Mouse (Mus musculus) kidney, postnatal 0 days (tissue): ENCODE measurements at regions not wholly inside any gene's neighbourhood (a gene's known extent, or its start where the extent isn't known, plus 50 kb on each side); places are given as distances from the start of the nearest gene placed in this dataset.

Experiments
- ATAC-seq: fragments of 200-750 bp; cut with Nextera tagmentation; replicated peaks from 2 replicates; pipeline ENCODE4 v1.8.0; 2017; ENCODE audit warnings: low read depth, moderate number of reproducible peaks, moderate TSS enrichment, moderate library complexity; ENCODE audit not compliant: low FRiP score
- DNase-seq: peaks from one replicate; pipeline ENCODE4 v3.0.0-alpha.2; 2016; ENCODE audit warnings: low spot score
- H3K27ac ChIP-seq: fragments of 300-500 bp; sonication (generic); 2 replicates; pipeline ENCODE4 v1.5.1; 2014; ENCODE audit warnings: mild to moderate bottlenecking
- H3K27me3 ChIP-seq: fragments of 300-500 bp; sonication (generic); 2 replicates; pipeline ENCODE4 v1.6.1; 2014; ENCODE audit warnings: low read length, mixed read lengths; ENCODE audit not compliant: insufficient read depth
- H3K36me3 ChIP-seq: fragments of 300-500 bp; sonication (generic); 2 replicates; pipeline ENCODE4 v1.6.1; 2014; ENCODE audit warnings: low read length, mixed read lengths; ENCODE audit not compliant: insufficient read depth
- H3K4me1 ChIP-seq: fragments of 300-500 bp; sonication (generic); replicated peaks from 2 replicates; pipeline ENCODE4 v1.6.1; 2014; ENCODE audit warnings: antibody characterized with exemption, low read length, mixed read lengths; ENCODE audit not compliant: insufficient read depth
- H3K4me2 ChIP-seq: fragments of 300-500 bp; sonication (generic); 2 replicates; pipeline ENCODE4 v1.6.1; 2014; ENCODE audit warnings: mild to moderate bottlenecking, low read length, moderate library complexity, mixed read lengths
- H3K4me3 ChIP-seq: fragments of 300-500 bp; sonication (generic); replicated peaks from 2 replicates; pipeline ENCODE4 v1.5.1; 2014; ENCODE audit warnings: low read depth, low read length
- H3K9ac ChIP-seq: fragments of 300-500 bp; sonication (generic); 2 replicates; pipeline ENCODE4 v1.6.1; 2014; ENCODE audit warnings: low read depth, low read length
- H3K9me3 ChIP-seq: fragments of 300-500 bp; sonication (generic); replicated peaks from 2 replicates; pipeline ENCODE4 v1.6.1; 2016; ENCODE audit warnings: low read length, inconsistent platforms, mixed read lengths
- CTCF ChIP-seq: IDR thresholded peaks from 2 replicates; pipeline ENCODE4 v1.5.1; 2016; ENCODE audit warnings: antibody characterized with exemption, low read depth, mild to moderate bottlenecking, moderate library complexity
- WGBS: fragments of 180-500 bp; shearing (Covaris S2); extraction: QIAGEN DNeasy Blood & Tissue Kit; methylation state at CpG from one replicate; pipeline ENCODE4 v1.1.7; 2014; 5-methylcytosine and 5-hydroxymethylcytosine counted together

DNA sequence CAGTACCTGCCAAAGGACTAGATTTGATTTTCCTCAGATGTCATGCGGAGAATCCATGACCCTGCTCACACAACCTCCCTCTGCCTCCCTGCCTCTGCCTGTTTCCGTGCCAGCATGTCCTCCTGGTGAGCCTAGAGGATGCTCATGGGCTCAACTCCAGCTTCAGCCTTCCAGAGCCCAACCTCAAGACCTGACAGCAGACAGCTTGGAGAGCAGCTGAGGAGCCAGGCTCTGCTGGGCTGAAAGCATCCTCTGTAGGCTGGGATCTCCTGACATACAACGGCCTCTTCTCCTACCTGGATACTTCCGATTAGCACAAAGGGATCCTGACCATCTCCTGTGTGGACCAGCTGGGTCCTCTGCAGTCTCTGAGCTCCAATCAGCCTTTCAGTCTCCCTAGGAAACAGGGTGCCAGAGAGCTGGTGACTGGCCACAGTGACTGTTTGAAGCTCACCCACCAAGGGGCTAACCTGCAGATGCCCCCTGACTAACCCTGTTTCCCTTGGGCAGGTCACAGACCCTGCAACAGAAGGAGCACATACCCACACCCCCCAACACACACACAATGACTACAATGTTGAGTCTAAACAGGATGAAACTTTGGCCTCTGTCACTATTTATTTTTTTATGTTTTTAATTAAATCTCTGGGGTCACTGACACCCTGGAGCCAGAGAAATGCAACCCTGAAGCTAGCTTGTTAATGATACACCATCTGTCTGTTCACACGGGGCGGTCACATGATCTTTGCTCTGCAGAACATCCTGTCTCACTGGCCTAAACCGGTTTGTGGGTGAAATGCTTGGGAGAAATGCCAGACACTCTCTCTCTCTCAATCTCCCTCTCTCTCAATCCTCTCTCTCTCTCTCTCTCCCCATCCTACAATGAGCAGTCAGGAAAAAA, 93.8 kb upstream of the Slc45a1 start:
- Histone ChIP-seq H3K4me2 (no peak overlapping the region), H3K4me1 (peaks cover 19% of the 10 kb centered on the region), H3K27me3 (no peaks in the 10 kb centered on the region), H3K4me3 (no peak overlapping the region), H3K27ac (peak overlapping the region; percentile 88), H3K9me3 (no peaks in the 10 kb centered on the region), H3K9ac (0 out of 2 replicates have a peak overlapping the region, but pooled peaks have one; percentile 0), H3K36me3 (no peaks in the 10 kb centered on the region)
- ATAC-seq (peak; percentile 87), DNase-seq (peak; percentile 97)
- no peak for TF ChIP-seq CTCF
- WGBS = 32% methylated on average over 7 of the region's 7 CpGs

DNA sequence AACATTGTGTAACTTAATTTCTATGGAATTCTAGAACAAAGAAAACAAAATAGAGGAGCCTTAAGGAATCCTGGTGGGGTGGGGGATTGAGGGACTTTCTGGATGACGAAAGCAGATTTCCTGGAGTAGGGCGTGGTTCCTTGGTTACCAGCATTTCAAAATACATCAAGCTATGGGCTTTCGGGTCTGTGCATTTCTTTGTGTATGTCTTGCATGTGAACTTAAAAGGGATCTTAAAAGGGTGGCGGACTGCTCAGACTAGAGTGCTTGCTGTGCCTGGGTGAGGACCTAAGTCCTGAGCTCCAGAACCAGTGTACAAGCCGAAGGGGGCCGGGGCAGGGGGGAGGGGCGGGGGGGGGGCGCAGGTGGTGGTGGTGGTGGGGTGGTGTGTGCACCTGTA, 91.5 kb upstream of the Slc45a1 start:
- H3K4me1 ChIP-seq = peaks cover 19% of the 10 kb centered on the region
- H3K27me3 ChIP-seq = no peaks in the 10 kb centered on the region
- no peak overlapping the region for H3K4me3 ChIP-seq
- no peak overlapping the region for H3K9ac ChIP-seq
- H3K27ac ChIP-seq = no peak overlapping the region
- DNase-seq (peak; percentile 42), ATAC-seq (no peak)
- no peaks in the 10 kb centered on the region for H3K9me3 ChIP-seq
- no peak for TF ChIP-seq CTCF
- H3K4me2 ChIP-seq = no peak overlapping the region
- H3K36me3 ChIP-seq = no peaks in the 10 kb centered on the region
- WGBS = 59% methylated on average over 8 of the region's 8 CpGs

DNA sequence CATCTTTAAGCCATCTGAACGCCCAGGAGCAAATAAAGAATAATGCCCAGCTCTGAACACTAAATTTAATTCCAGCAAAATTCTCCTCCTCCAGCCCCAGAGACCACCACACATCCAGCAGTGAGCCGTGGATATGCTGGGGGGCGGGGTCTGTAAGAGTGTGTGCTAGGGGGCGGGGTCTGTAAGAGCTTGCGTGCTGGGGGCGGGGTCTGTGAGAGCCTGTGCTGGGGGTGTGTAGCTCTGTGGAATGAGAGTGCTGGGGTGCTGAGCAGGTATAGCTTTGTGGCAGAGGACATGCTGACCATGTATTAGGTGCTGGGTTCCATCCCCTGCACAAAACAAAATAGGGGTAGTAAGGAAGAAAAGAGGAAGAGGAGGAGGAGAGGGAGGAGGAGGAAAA, 91.1 kb upstream of the Slc45a1 start:
- Histone ChIP-seq H3K9ac (no peak overlapping the region), H3K27ac (no peak overlapping the region), H3K4me2 (no peak overlapping the region), H3K27me3 (no peaks in the 10 kb centered on the region), H3K4me3 (no peak overlapping the region), H3K4me1 (peaks cover 16% of the 10 kb centered on the region), H3K36me3 (no peaks in the 10 kb centered on the region), H3K9me3 (no peaks in the 10 kb centered on the region)
- ATAC-seq = no peak
- no peak for TF ChIP-seq CTCF
- 37% methylated on average over 6 of the region's 6 CpGs for WGBS
- DNase-seq = peak; percentile 77

DNA sequence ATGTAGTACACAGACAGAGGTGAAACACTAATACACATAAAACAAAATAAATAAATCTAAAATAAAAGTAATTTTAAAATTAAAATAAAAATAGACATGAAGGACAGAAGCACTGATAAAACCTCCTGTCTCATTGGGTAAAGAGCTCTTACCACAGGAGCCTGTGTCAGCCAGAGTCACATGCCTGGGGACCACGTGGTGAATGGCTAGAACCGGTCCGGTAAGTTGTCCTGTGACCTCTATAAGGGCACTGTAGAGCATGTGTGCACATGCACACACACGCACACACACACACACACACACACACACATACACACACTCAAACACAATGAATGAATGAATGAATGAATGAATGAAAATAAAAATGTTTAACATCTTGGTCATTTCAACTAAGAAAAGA, 89.8 kb upstream of the Slc45a1 start:
- DNase-seq = no peak
- Histone ChIP-seq H3K27me3 (no peaks in the 10 kb centered on the region), H3K4me2 (no peak overlapping the region)

DNA sequence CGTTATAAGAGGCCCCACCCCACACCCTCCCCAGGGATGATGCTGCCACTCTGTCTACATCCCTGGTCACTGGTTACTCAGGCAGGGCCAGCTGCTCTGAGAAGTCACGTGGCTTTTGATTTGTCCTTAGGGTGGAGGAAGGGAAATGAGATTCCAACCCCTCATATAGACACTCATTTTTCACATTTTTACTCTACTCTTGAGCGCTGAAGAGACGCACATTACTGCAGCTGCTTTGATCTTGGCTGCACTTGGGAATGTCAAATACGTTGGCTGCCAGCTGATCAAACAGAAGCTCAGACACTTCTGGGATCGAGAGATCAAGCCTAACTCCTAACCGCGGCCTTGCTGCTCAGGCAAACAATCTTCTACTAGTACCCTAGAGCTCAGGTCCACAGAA, 88.2 kb upstream of the Slc45a1 start:
- TF ChIP-seq CTCF = no peak
- DNase-seq = peak; percentile 59
- WGBS = 37% methylated on average over 8 of the region's 8 CpGs
- H3K4me1 ChIP-seq = 0 out of 2 replicates have a peak, but pooled peaks cover under 1% of the 10 kb centered on the region
- ATAC-seq = no peak; the same call in 1 of the 2 replicates
- H3K36me3 ChIP-seq = no peaks in the 10 kb centered on the region
- no peaks in the 10 kb centered on the region for H3K9me3 ChIP-seq
- no peaks in the 10 kb centered on the region for H3K27me3 ChIP-seq
- no peak overlapping the region for H3K4me3 ChIP-seq
- H3K9ac ChIP-seq = no peak overlapping the region
- no peak overlapping the region for H3K27ac ChIP-seq
- no peak overlapping the region for H3K4me2 ChIP-seq

More for the DNA sequence above, 89.8 kb upstream of the Slc45a1 start:
- TF ChIP-seq CTCF = no peak
- no peak overlapping the region for H3K4me3 ChIP-seq
- ATAC-seq = no peak
- H3K36me3 ChIP-seq = no peaks in the 10 kb centered on the region
- WGBS = 89% methylated on average over 4 of the region's 4 CpGs
- H3K9me3 ChIP-seq = no peaks in the 10 kb centered on the region
- no peak overlapping the region for H3K9ac ChIP-seq
- no peak overlapping the region for H3K27ac ChIP-seq
- peaks cover 13% of the 10 kb centered on the region for H3K4me1 ChIP-seq

DNA sequence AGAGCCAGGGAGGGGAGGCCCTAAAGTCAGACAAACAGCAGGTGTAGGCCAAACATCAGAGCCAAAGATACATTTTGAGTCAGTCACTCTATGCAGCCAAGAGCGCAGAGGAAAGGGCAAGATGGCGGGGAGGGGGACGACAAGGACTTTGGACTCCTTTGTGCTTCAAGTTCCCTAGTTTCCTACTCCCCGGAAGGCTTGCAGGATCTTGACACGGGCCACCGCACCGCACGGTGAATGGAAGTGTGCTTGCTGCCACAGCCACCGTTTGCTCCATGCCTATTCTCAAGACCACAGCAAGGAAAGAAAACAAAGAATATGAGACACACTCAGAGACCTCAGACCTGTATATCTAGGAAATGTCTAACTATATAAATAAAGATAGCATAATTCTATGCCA, 86.8 kb upstream of the Slc45a1 start:
- Histone ChIP-seq H3K4me2 (no peak overlapping the region), H3K9ac (no peak overlapping the region), H3K36me3 (no peaks in the 10 kb centered on the region), H3K4me3 (no peak overlapping the region), H3K27me3 (no peaks in the 10 kb centered on the region), H3K27ac (no peak overlapping the region), H3K4me1 (no peaks in the 10 kb centered on the region), H3K9me3 (no peaks in the 10 kb centered on the region)
- no peak for TF ChIP-seq CTCF
- WGBS = 63% methylated on average over 9 of the region's 9 CpGs
- ATAC-seq (no peak), DNase-seq (no peak)
